Mouse (Mus musculus) forebrain, embryonic 16.5 days (tissue): Measurements from ENCODE around the gene Gm10300. TPM values are rescaled to one million over a fixed set of nuclear protein-coding genes. Genes with fewer than 3 reads are reported as not detected.

Experiments
- ATAC-seq: fragments of 200-750 bp; cut with Nextera tagmentation; 2 replicates; pipeline ENCODE4 v1.8.0; 2017; ENCODE audit warnings: mild to moderate bottlenecking, moderate library complexity
- H3K27ac ChIP-seq: fragments of 300-500 bp; sonication (generic); 2 replicates; pipeline ENCODE4 v1.5.1; 2014; ENCODE audit warnings: low read length, control low read depth
- H3K27me3 ChIP-seq: fragments of 300-500 bp; sonication (generic); replicated peaks from 2 replicates; pipeline ENCODE4 v1.6.1; 2014; ENCODE audit warnings: low read length; ENCODE audit not compliant: control insufficient read depth, insufficient read depth
- H3K36me3 ChIP-seq: fragments of 300-500 bp; sonication (generic); 2 replicates; pipeline ENCODE4 v1.6.1; 2014; ENCODE audit not compliant: control insufficient read depth, insufficient read depth
- H3K4me1 ChIP-seq: fragments of 300-500 bp; sonication (generic); replicated peaks from 2 replicates; pipeline ENCODE4 v1.6.1; 2014; ENCODE audit warnings: low read length; ENCODE audit not compliant: control insufficient read depth, insufficient read depth
- H3K4me2 ChIP-seq: fragments of 300-500 bp; sonication (generic); 2 replicates; pipeline ENCODE4 v1.6.1; 2014; ENCODE audit warnings: mild to moderate bottlenecking, low read length, control low read depth
- H3K4me3 ChIP-seq: fragments of 300-500 bp; sonication (generic); replicated peaks from 2 replicates; pipeline ENCODE4 v1.5.1; 2014; ENCODE audit warnings: mild to moderate bottlenecking, low read length, control low read depth
- H3K9ac ChIP-seq: fragments of 300-500 bp; sonication (generic); replicated peaks from 2 replicates; pipeline ENCODE4 v1.6.1; 2014; ENCODE audit warnings: low read depth, low read length, control low read depth
- H3K9me3 ChIP-seq: fragments of 300-500 bp; sonication (generic); 2 replicates; pipeline ENCODE4 v1.6.1; 2016; ENCODE audit warnings: low read length; ENCODE audit not compliant: control insufficient read depth
- WGBS: fragments of 180-500 bp; shearing (Covaris S2); extraction: QIAGEN DNeasy Blood & Tissue Kit; methylation state at CpG from one replicate; pipeline ENCODE4 v1.1.7; 2014; 5-methylcytosine and 5-hydroxymethylcytosine counted together
- polyA plus RNA-seq: library from polyadenylated mRNA; unstranded; fragments of >200 nt; fragmentation: Nextera tagmentation; extraction: Ambion mirVana; gene quantifications from 2 replicates; pipeline ENCODE4 v1.2.1, GENCODE M21; 2015

Gm10300 gene
- polyA plus RNA-seq, 1 experiment from 2014 or later = not detected

GRCm38 (mm10) chr4:132064550-132064949 lies 9.9 kb upstream of the Gm10300 start:
- peaks cover 5% of the 10 kb centered on the region for H3K4me1 ChIP-seq
- H3K9me3 ChIP-seq = no peaks in the 10 kb centered on the region
- no peak overlapping the region for H3K27ac ChIP-seq
- H3K9ac ChIP-seq = no peak overlapping the region
- peaks cover 3% of the 10 kb centered on the region; the same call in 1 of the 2 replicates for H3K27me3 ChIP-seq
- no peak overlapping the region for H3K4me3 ChIP-seq
- H3K4me2 ChIP-seq = no peak overlapping the region
- 95% methylated on average over 5 of the region's 5 CpGs for WGBS
- no peak for ATAC-seq
- H3K36me3 ChIP-seq = no peaks in the 10 kb centered on the region

DNA sequence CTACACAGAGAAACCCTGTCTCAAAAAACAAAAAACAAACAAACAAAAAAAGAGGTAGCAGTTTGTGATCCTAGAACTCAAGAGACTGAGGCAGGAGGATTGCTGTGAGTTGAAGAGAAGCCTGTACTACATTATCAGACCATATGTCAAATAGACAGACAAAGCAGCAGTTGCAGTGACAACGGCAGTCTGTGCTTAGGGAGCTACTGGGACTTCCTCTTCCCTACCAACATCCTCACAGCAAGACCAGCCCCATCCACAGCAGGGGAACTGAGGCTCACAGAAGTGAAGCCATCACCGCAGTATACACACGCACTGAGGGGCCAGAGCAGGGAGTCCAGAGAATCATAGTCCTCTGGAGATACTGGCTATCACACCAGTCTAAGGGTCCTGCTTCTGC lies 8.9 kb upstream of the Gm10300 start:
- ATAC-seq = no peak
- peaks cover 5% of the 10 kb centered on the region for H3K4me1 ChIP-seq
- H3K27ac ChIP-seq = no peak overlapping the region
- H3K36me3 ChIP-seq = no peaks in the 10 kb centered on the region
- WGBS = 79% methylated on average over 3 of the region's 3 CpGs
- no peak overlapping the region for H3K4me2 ChIP-seq
- H3K4me3 ChIP-seq = no peak overlapping the region
- H3K9ac ChIP-seq = no peak overlapping the region
- H3K27me3 ChIP-seq = peaks cover 3% of the 10 kb centered on the region; the same call in 1 of the 2 replicates
- no peaks in the 10 kb centered on the region for H3K9me3 ChIP-seq

GRCm38 (mm10) chr4:132066101-132066773 lies 8.3 kb upstream of the Gm10300 start:
- no peaks in the 10 kb centered on the region for H3K36me3 ChIP-seq
- H3K27me3 ChIP-seq = peaks cover 3% of the 10 kb centered on the region; the same call in 1 of the 2 replicates
- no peak overlapping the region for H3K27ac ChIP-seq
- H3K4me3 ChIP-seq = no peak overlapping the region
- no peak overlapping the region for H3K9ac ChIP-seq
- H3K4me2 ChIP-seq = no peak overlapping the region
- H3K9me3 ChIP-seq = no peaks in the 10 kb centered on the region
- peaks cover 5% of the 10 kb centered on the region for H3K4me1 ChIP-seq
- WGBS = 58% methylated on average over 9 of the region's 10 CpGs
- ATAC-seq = no peak

- peaks cover 3% of the 10 kb centered on the region; the same call in 1 of the 2 replicates for H3K27me3 ChIP-seq
- 84% methylated on average over 14 of the region's 14 CpGs for WGBS
- H3K4me1 ChIP-seq = peaks cover 5% of the 10 kb centered on the region
- H3K4me2 ChIP-seq = no peak overlapping the region
- no peak overlapping the region for H3K4me3 ChIP-seq
- H3K36me3 ChIP-seq = no peaks in the 10 kb centered on the region
- ATAC-seq = no peak
- no peaks in the 10 kb centered on the region for H3K9me3 ChIP-seq
- no peak overlapping the region for H3K9ac ChIP-seq
- H3K27ac ChIP-seq = no peak overlapping the region
These were observed 7.2 kb upstream of the Gm10300 start for GRCm38 (mm10) chr4:132067112-132067937.

DNA sequence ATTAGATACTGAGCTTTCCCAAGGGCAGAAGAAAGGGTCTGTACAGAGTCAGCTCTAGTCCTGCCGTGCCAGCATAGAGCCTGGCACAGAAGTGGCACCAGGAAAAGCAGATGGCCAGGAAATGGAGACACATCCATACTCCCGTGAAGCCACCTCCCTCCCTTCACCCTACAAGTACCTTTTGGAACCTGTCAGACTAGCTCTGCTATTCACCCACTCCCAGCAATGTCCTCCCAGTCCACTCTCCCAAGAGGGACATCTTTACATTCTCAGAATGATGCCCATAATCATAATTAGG lies 6.6 kb upstream of the Gm10300 start:
- ATAC-seq = no peak
- Histone ChIP-seq H3K4me1 (peaks cover 5% of the 10 kb centered on the region), H3K4me2 (no peak overlapping the region), H3K27ac (no peak overlapping the region), H3K36me3 (no peaks in the 10 kb centered on the region), H3K27me3 (peaks cover 4% of the 10 kb centered on the region), H3K9ac (no peak overlapping the region), H3K9me3 (no peaks in the 10 kb centered on the region), H3K4me3 (no peak overlapping the region)
- 65% methylated on average over 2 of the region's 2 CpGs for WGBS

- Histone ChIP-seq H3K9me3 (no peaks in the 10 kb centered on the region), H3K9ac (no peak overlapping the region), H3K36me3 (no peaks in the 10 kb centered on the region), H3K4me1 (peaks cover 16% of the 10 kb centered on the region), H3K4me3 (no peak overlapping the region), H3K4me2 (no peak overlapping the region), H3K27me3 (peaks cover 28% of the 10 kb centered on the region), H3K27ac (no peak overlapping the region)
- ATAC-seq = no peak
- 92% methylated on average over 2 of the region's 2 CpGs for WGBS
These were observed 2.8 kb upstream of the Gm10300 start for GRCm38 (mm10) chr4:132071674-132072073.

GRCm38 (mm10) chr4:132072156-132072555 lies 2.3 kb upstream of the Gm10300 start:
- Histone ChIP-seq H3K9ac (no peak overlapping the region), H3K36me3 (no peaks in the 10 kb centered on the region), H3K4me2 (no peak overlapping the region), H3K27me3 (peaks cover 32% of the 10 kb centered on the region), H3K4me1 (peaks cover 16% of the 10 kb centered on the region), H3K27ac (no peak overlapping the region), H3K4me3 (no peak overlapping the region), H3K9me3 (no peaks in the 10 kb centered on the region)
- no peak for ATAC-seq
- WGBS = 69% methylated on average over 3 of the region's 3 CpGs

DNA sequence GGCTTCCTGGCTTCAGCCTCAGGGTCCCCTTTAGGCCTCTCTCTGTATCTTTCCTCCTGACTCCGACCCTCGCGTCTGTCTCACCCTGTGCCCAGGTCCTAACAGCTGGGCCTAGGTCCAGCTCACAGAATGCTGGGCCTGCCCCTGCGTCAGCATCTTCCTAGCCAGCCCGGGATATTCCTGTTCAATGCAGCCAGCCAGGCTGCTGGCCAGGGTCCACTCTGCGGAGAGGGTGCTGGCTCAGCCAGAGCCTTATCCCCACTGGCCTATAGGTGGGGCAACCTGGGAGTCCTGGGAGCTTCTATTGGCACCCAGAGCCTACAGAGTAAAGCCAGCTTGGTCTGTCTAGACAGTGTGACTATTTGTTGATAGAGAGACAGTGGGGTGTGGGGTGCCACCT lies 1.6 kb upstream of the Gm10300 start:
- no peak overlapping the region for H3K4me2 ChIP-seq
- no peaks in the 10 kb centered on the region for H3K36me3 ChIP-seq
- H3K9me3 ChIP-seq = no peaks in the 10 kb centered on the region
- ATAC-seq = no peak
- no peak overlapping the region for H3K27ac ChIP-seq
- no peak overlapping the region for H3K4me3 ChIP-seq
- H3K4me1 ChIP-seq = peaks cover 16% of the 10 kb centered on the region
- peaks cover 31% of the 10 kb centered on the region for H3K27me3 ChIP-seq
- WGBS = 59% methylated on average over 6 of the region's 6 CpGs
- H3K9ac ChIP-seq = no peak overlapping the region

DNA sequence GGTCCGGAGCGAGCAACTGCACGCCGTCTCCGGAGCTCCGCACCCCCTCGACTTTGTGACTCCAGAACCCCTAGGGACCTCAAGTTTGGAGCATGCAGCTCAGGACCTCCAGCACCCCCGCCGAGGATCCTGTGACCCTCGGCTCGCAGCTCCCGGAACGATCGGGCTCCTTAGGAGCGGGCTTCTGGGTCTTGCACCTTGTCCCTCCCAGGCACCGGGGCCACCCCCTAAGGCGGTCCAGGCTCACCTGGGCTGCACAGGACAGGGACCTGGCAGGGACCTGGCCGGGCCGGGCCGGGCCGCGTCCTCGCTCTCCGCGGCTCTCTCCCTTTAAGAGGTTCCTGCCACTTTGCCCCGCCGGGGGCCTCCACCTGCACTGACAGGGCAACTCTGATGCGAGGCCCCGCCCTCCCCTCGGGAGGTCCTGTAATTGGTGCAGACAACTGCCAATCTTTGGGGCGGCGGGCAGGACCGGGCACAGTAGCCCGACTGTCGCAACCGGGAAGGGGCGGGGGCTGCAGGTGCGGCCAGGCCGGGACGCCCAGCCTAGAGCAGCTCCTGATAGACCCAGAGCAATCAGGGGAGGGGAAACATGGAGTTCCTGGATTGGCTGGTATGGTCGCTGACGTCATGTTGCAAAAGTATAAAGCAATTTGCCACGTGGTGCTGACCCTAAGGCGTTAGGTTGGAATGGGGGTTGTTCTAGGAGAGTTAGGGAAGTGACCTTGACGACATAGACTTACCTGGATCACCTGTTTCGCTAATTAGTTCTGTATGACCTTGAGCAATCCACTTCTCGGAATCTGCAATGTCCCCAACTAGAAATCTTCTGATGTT lies 654 bp downstream of the Gm10300 start, which contains the start of gene Epb41:
Epb41 (minus strand) TSS at position 389 of the 837 bp plus-strand sequence.
- 1% methylated on average over 47 of the region's 47 CpGs for WGBS
- no peaks in the 10 kb centered on the region for H3K9me3 ChIP-seq
- H3K9ac ChIP-seq = peak within 1 kb of the TSS; percentile 43
- peak; percentile 88 for ATAC-seq
- H3K27ac ChIP-seq = no peak within 1 kb of the TSS
- peaks cover 16% of the 10 kb centered on the region for H3K4me1 ChIP-seq
- peak within 1 kb of the TSS; percentile 92 for H3K4me2 ChIP-seq
- no peaks in the 10 kb centered on the region for H3K36me3 ChIP-seq
- H3K4me3 ChIP-seq = peak within 1 kb of the TSS; percentile 59
- H3K27me3 ChIP-seq = peaks cover 37% of the 10 kb centered on the region
